Mouse (Mus musculus) neural tube, embryonic 11.5 days (tissue): ENCODE data around the gene Fstl3. TPM values are rescaled to one million over a fixed set of nuclear protein-coding genes. Genes with fewer than 3 reads are reported as not detected.

ENCODE experiments used
- ATAC-seq: fragments of 200-750 bp; cut with Nextera tagmentation; 2 replicates; pipeline ENCODE4 v1.8.0; 2017; ENCODE audit warnings: moderate number of reproducible peaks, mild to moderate bottlenecking, moderate TSS enrichment, moderate library complexity; ENCODE audit not compliant: insufficient read depth, low FRiP score, low TSS enrichment
- DNase-seq: peaks from one replicate; pipeline ENCODE4 v3.0.0-alpha.2; 2015; ENCODE audit warnings: low spot score
- H3K27ac ChIP-seq: fragments of 300-500 bp; sonication (generic); 2 replicates; pipeline ENCODE4 v1.5.1; 2014; ENCODE audit warnings: low read depth, mild to moderate bottlenecking, low read length
- H3K27me3 ChIP-seq: fragments of 300-500 bp; sonication (generic); 2 replicates; pipeline ENCODE4 v1.6.1; 2014; ENCODE audit warnings: mild to moderate bottlenecking, low read length, mixed read lengths; ENCODE audit not compliant: control insufficient read depth, insufficient read depth
- H3K36me3 ChIP-seq: fragments of 300-500 bp; sonication (generic); 2 replicates; pipeline ENCODE4 v1.6.1; 2014; ENCODE audit warnings: mild to moderate bottlenecking, low read length, moderate library complexity, mixed read lengths; ENCODE audit not compliant: control insufficient read depth, insufficient read depth
- H3K4me1 ChIP-seq: fragments of 300-500 bp; sonication (generic); 2 replicates; pipeline ENCODE4 v1.6.1; 2014; ENCODE audit warnings: low read length, mixed read lengths; ENCODE audit not compliant: control insufficient read depth, insufficient read depth
- H3K4me2 ChIP-seq: fragments of 300-500 bp; sonication (generic); 2 replicates; pipeline ENCODE4 v1.6.1; 2014; ENCODE audit warnings: low read depth, mild to moderate bottlenecking, moderate library complexity
- H3K4me3 ChIP-seq: fragments of 300-500 bp; sonication (generic); 2 replicates; pipeline ENCODE4 v1.5.1; 2014; ENCODE audit warnings: low read depth, low read length
- H3K9ac ChIP-seq: fragments of 300-500 bp; sonication (generic); 2 replicates; pipeline ENCODE4 v1.6.1; 2014; ENCODE audit warnings: mild to moderate bottlenecking, low read length
- H3K9me3 ChIP-seq: fragments of 300-500 bp; sonication (generic); 2 replicates; pipeline ENCODE4 v1.6.1; 2016; ENCODE audit warnings: low read length; ENCODE audit not compliant: control insufficient read depth
- WGBS: fragments of 180-500 bp; shearing (Covaris S2); extraction: QIAGEN DNeasy Blood & Tissue Kit; methylation state at CpG from one replicate; pipeline ENCODE4 v1.1.7; 2014; 5-methylcytosine and 5-hydroxymethylcytosine counted together
- polyA plus RNA-seq: library from polyadenylated mRNA; unstranded; fragments of >200 nt; fragmentation: Nextera tagmentation; extraction: Ambion mirVana; gene quantifications from 2 replicates; pipeline ENCODE4 v1.2.1, GENCODE M21; 2014

Gene Fstl3
- polyA plus RNA-seq, 1 experiment from 2014 or later, result 1.3 TPM

- H3K4me1 ChIP-seq, result peaks cover under 1% of the 10 kb centered on the region; the same call in 1 of the 2 replicates
- no peak overlapping the region for H3K27ac ChIP-seq
- no peaks in the 10 kb centered on the region for H3K27me3 ChIP-seq
- H3K36me3 ChIP-seq, result no peaks in the 10 kb centered on the region
- ATAC-seq (no peak), DNase-seq (no peak)
- H3K9me3 ChIP-seq, result no peaks in the 10 kb centered on the region
- WGBS, result 54% methylated on average over 2 of the region's 2 CpGs
- H3K9ac ChIP-seq, result no peak overlapping the region
- H3K4me2 ChIP-seq, result no peak overlapping the region
- H3K4me3 ChIP-seq, result no peak overlapping the region
These were observed 12.5 kb downstream of the Fstl3 start for GRCm38 (mm10) chr10:79789581-79789980.

- no peak for ATAC-seq
These were observed 13.8 kb downstream of the Fstl3 start, which contains the start of gene Prss57 for GRCm38 (mm10) chr10:79790861-79791260. Gene Prss57 (minus strand): TSS chr10:79790961.

GRCm38 (mm10) chr10:79792339-79793040 is 15.4 kb downstream of the Fstl3 start:
- ATAC-seq (no peak), DNase-seq (no peak)
- no peaks in the 10 kb centered on the region for H3K27me3 ChIP-seq
- H3K4me3 ChIP-seq, result no peak overlapping the region; the same call in 1 of the 2 replicates
- H3K4me1 ChIP-seq, result peaks cover 7% of the 10 kb centered on the region
- 84% methylated on average over 5 of the region's 5 CpGs for WGBS
- no peaks in the 10 kb centered on the region for H3K9me3 ChIP-seq
- H3K4me2 ChIP-seq, result no peak overlapping the region
- no peaks in the 10 kb centered on the region; the same call in 1 of the 2 replicates for H3K36me3 ChIP-seq
- no peak overlapping the region for H3K27ac ChIP-seq
- peak overlapping the region; percentile 98; the same call in 1 of the 2 replicates for H3K9ac ChIP-seq

More at GRCm38 (mm10) chr10:79790861-79791260, 13.8 kb downstream of the Fstl3 start, which contains the start of gene Prss57:
- 87% methylated on average over 4 of the region's 4 CpGs for WGBS
- Histone ChIP-seq H3K27me3 (no peaks in the 10 kb centered on the region), H3K9ac (no peak within 1 kb of the TSS), H3K36me3 (no peaks in the 10 kb centered on the region; the same call in 1 of the 2 replicates), H3K4me1 (peaks cover 7% of the 10 kb centered on the region), H3K4me2 (no peak within 1 kb of the TSS), H3K4me3 (no peak within 1 kb of the TSS), H3K27ac (no peak within 1 kb of the TSS), H3K9me3 (no peaks in the 10 kb centered on the region)
- no peak for DNase-seq

- Histone ChIP-seq H3K4me3 (peak within 1 kb of the TSS; percentile 95), H3K27me3 (no peaks in the 10 kb centered on the region), H3K9ac (peak within 1 kb of the TSS; percentile 98), H3K9me3 (no peaks in the 10 kb centered on the region), H3K27ac (peak within 1 kb of the TSS; percentile 80), H3K36me3 (no peaks in the 10 kb centered on the region; the same call in 1 of the 2 replicates), H3K4me2 (peak within 1 kb of the TSS; percentile 92), H3K4me1 (peaks cover 7% of the 10 kb centered on the region)
- peak; percentile 87 for DNase-seq
- WGBS, result 7% methylated on average over 40 of the region's 51 CpGs
- peak; percentile 68 for ATAC-seq
These were observed 16.1 kb downstream of the Fstl3 start, which contains the start of gene Palm for GRCm38 (mm10) chr10:79793051-79793737. Gene Palm (plus strand): TSS chr10:79793572.

GRCm38 (mm10) chr10:79793738-79794490 is 16.8 kb downstream of the Fstl3 start:
- Histone ChIP-seq H3K4me1 (peaks cover 7% of the 10 kb centered on the region), H3K9ac (peak overlapping the region; percentile 98), H3K4me3 (peak overlapping the region; percentile 95), H3K27ac (peak overlapping the region; percentile 80), H3K4me2 (peak overlapping the region; percentile 92), H3K9me3 (no peaks in the 10 kb centered on the region), H3K36me3 (no peaks in the 10 kb centered on the region; the same call in 1 of the 2 replicates), H3K27me3 (no peaks in the 10 kb centered on the region)
- WGBS, result 3% methylated on average over 26 of the region's 38 CpGs
- ATAC-seq (peak; percentile 43), DNase-seq (peak; percentile 63)

GRCm38 (mm10) chr10:79794491-79794931 is 17.4 kb downstream of the Fstl3 start:
- peak overlapping the region; percentile 92 for H3K4me2 ChIP-seq
- no peaks in the 10 kb centered on the region for H3K27me3 ChIP-seq
- no peaks in the 10 kb centered on the region; the same call in 1 of the 2 replicates for H3K36me3 ChIP-seq
- H3K9me3 ChIP-seq, result no peaks in the 10 kb centered on the region
- H3K4me1 ChIP-seq, result peaks cover 7% of the 10 kb centered on the region
- WGBS, result 4% methylated on average over 10 of the region's 10 CpGs
- peak overlapping the region; percentile 11 for H3K27ac ChIP-seq
- peak overlapping the region; percentile 95 for H3K4me3 ChIP-seq
- no peak for DNase-seq
- peak; percentile 33; the same call in 1 of the 2 replicates for ATAC-seq
- peak overlapping the region; percentile 98 for H3K9ac ChIP-seq

- no peak overlapping the region for H3K4me3 ChIP-seq
- WGBS, result 96% methylated on average over 3 of the region's 3 CpGs
These were observed 18.8 kb downstream of the Fstl3 start for GRCm38 (mm10) chr10:79795905-79796304.

GRCm38 (mm10) chr10:79797326-79797725 is 20.3 kb downstream of the Fstl3 start:
- 40% methylated on average over 15 of the region's 15 CpGs for WGBS
- H3K36me3 ChIP-seq, result no peaks in the 10 kb centered on the region; the same call in 1 of the 2 replicates
- H3K9me3 ChIP-seq, result no peaks in the 10 kb centered on the region
- H3K4me2 ChIP-seq, result no peak overlapping the region; the same call in 1 of the 2 replicates
- H3K9ac ChIP-seq, result no peak overlapping the region; the same call in 1 of the 2 replicates
- no peak for DNase-seq
- H3K4me3 ChIP-seq, result no peak overlapping the region
- peaks cover 18% of the 10 kb centered on the region for H3K4me1 ChIP-seq
- ATAC-seq, result no peak
- no peaks in the 10 kb centered on the region for H3K27me3 ChIP-seq
- H3K27ac ChIP-seq, result no peak overlapping the region

More at GRCm38 (mm10) chr10:79795905-79796304, 18.8 kb downstream of the Fstl3 start:
- Histone ChIP-seq H3K36me3 (no peaks in the 10 kb centered on the region; the same call in 1 of the 2 replicates), H3K27me3 (no peaks in the 10 kb centered on the region), H3K9me3 (no peaks in the 10 kb centered on the region), H3K9ac (no peak overlapping the region), H3K27ac (no peak overlapping the region), H3K4me2 (no peak overlapping the region), H3K4me1 (peaks cover 9% of the 10 kb centered on the region)
- DNase-seq (no peak), ATAC-seq (no peak)
